Mouse (Mus musculus): ENCODE measurements at regions not wholly inside any gene's neighbourhood (a gene's known extent, or its start where the extent isn't known, plus 50 kb on each side); places are given as distances from the start of the nearest gene placed in this dataset.

GRCm38 (mm10) chr11:112407681-112408080, 374.3 kb upstream of the Sox9 start:
- no peak for TF ChIP-seq SRF (IDR thresholded peaks at IDR 0.05; ENCODE audit: control insufficient read depth, insufficient read length, low read depth)
- TF ChIP-seq E2F4 (IDR thresholded peaks at IDR 0.05; ENCODE audit: insufficient read depth) = no peak
- no peak for TF ChIP-seq USF1 (IDR thresholded peaks at IDR 0.05; ENCODE audit: low read depth)
- TF ChIP-seq POLR2A (IDR thresholded peaks at IDR 0.05; ENCODE audit: insufficient read length, low read depth) = no peak
- TF ChIP-seq POLR2AphosphoS2 (IDR thresholded peaks at IDR 0.05; ENCODE audit: insufficient read length, low read depth) = no peak
